21 mouse cellular contexts compared by ENCODE assay signal in genomic region chr11:20605613-20606012, GRCm38 (mm10).
DNase-seq lines count a peak whose midpoint lies in the region; ATAC-seq and TF ChIP-seq lines count a peak whose summit lies in the region.
"Had no signal": no experiment of that assay in that cellular context is flagged by ENCODE, and none has a peak within 500 bp of the region (broad histone marks: within the 10 kb centered on the region; RNA-seq: fewer than 3 reads in every experiment).

No protein-coding gene starts in this region.

- no peak for TF ChIP-seq EP300 in heart, adult 2 months (IDR thresholded peaks at IDR 0.05; ENCODE audit: insufficient read depth, low read depth, low read length)
- TF ChIP-seq EP300 in stomach, postnatal 0 days (optimal IDR thresholded peaks at IDR 0.05): no peak

- H3K79me2 ChIP-seq in heart, adult 2 months (replicated peaks; ENCODE audit: control insufficient read depth, insufficient read depth, low read length): peaks cover 1% of the 10 kb centered on the region; the same call in 1 of the 2 replicates

- intact Hi-C loops in heart, adult 2 months (cut with DNase I): no loop called here

- H3K4me2 ChIP-seq in hindbrain, embryonic 13.5 days: no peak overlapping the region
- no peak overlapping the region for H3K4me2 ChIP-seq in hindbrain, embryonic 14.5 days (replicated peaks)
- H3K4me2 ChIP-seq in stomach, embryonic 14.5 days (replicated peaks; ENCODE audit: low read depth, low read length): no peak overlapping the region
- no peak overlapping the region for H3K4me2 ChIP-seq in stomach, postnatal 0 days (replicated peaks; ENCODE audit: low read depth)
- H3K4me2 ChIP-seq: embryonic facial prominence, embryonic 13.5 days; heart, embryonic 15.5 days; limb, embryonic 15.5 days had no signal

- no peak for ATAC-seq in hindbrain, embryonic 13.5 days (ENCODE audit: low FRiP score)
- no peak for ATAC-seq in hindbrain, embryonic 14.5 days (ENCODE audit: low FRiP score)
- 0 out of 2 replicates have a peak, but pooled peaks have one; percentile 46 for ATAC-seq in stomach, embryonic 14.5 days (ENCODE audit: insufficient number of reproducible peaks, insufficient read depth, low FRiP score, low read depth)
- ATAC-seq in stomach, postnatal 0 days (ENCODE audit: low FRiP score, low TSS enrichment): no peak
- ATAC-seq in frontal cortex, adult (ENCODE audit: low TSS enrichment): no peak
- ATAC-seq: forebrain, embryonic 14.5 days; intestine, embryonic 16.5 days had no signal

- H3K36me3 ChIP-seq in heart, embryonic 10.5 days: no peaks in the 10 kb centered on the region
- no peaks in the 10 kb centered on the region for H3K36me3 ChIP-seq in heart, adult 2 months (ENCODE audit: control insufficient read depth, insufficient read depth, low read length)
- H3K36me3 ChIP-seq in hindbrain, embryonic 13.5 days: no peaks in the 10 kb centered on the region
- H3K36me3 ChIP-seq in hindbrain, embryonic 14.5 days (replicated peaks; ENCODE audit: control insufficient read depth, insufficient read depth): no peaks in the 10 kb centered on the region
- no peaks in the 10 kb centered on the region for H3K36me3 ChIP-seq in stomach, embryonic 14.5 days (ENCODE audit: control insufficient read depth, insufficient read depth, low read length)
- H3K36me3 ChIP-seq in stomach, postnatal 0 days (ENCODE audit: control insufficient read depth, insufficient read depth, low read length): no peaks in the 10 kb centered on the region
- H3K36me3 ChIP-seq: embryonic facial prominence, embryonic 13.5 days; heart, embryonic 15.5 days; limb, embryonic 15.5 days had no signal

- H3K27ac ChIP-seq in heart, embryonic 10.5 days: peak overlapping the region; percentile 75
- no peak overlapping the region for H3K27ac ChIP-seq in heart, adult 2 months
- peak overlapping the region; percentile 25; the same call in 1 of the 2 replicates for H3K27ac ChIP-seq in hindbrain, embryonic 13.5 days
- H3K27ac ChIP-seq in hindbrain, embryonic 14.5 days: no peak overlapping the region
- no peak overlapping the region for H3K27ac ChIP-seq in stomach, embryonic 14.5 days (ENCODE audit: low read length)
- no peak overlapping the region for H3K27ac ChIP-seq in stomach, postnatal 0 days (replicated peaks)
- H3K27ac ChIP-seq: embryonic facial prominence, embryonic 13.5 days; gastrocnemius, adult 2 months; heart, embryonic 15.5 days; kidney, postnatal 0 days; layer of hippocampus, adult 2 months; limb, embryonic 15.5 days; macrophage had no signal

- no peak for DNase-seq in heart, embryonic 10.5 days (ENCODE audit: low spot score)
- no peak for DNase-seq in heart, adult 2 months
- no peak for DNase-seq in hindbrain, embryonic 14.5 days (ENCODE audit: low spot score)
- no peak for DNase-seq in stomach, postnatal 0 days (ENCODE audit: low spot score)
- DNase-seq: B cell, adult 2 months; cerebellum, adult 11-12 months; gastrocnemius, adult 2 months; lung, adult 18-20 months; right cerebral cortex, postnatal 14 days; thymus, postnatal 36 days had no signal

- H3K9ac ChIP-seq in heart, adult 2 months (ENCODE audit: low read depth, low read length): no peak overlapping the region
- H3K9ac ChIP-seq in hindbrain, embryonic 13.5 days: 0 out of 2 replicates have a peak overlapping the region, but pooled peaks have one; percentile 19
- H3K9ac ChIP-seq in hindbrain, embryonic 14.5 days: no peak overlapping the region
- no peak overlapping the region for H3K9ac ChIP-seq in stomach, embryonic 14.5 days (replicated peaks; ENCODE audit: low read depth, low read length)
- no peak overlapping the region for H3K9ac ChIP-seq in stomach, postnatal 0 days (ENCODE audit: low read length)
- H3K9ac ChIP-seq: embryonic facial prominence, embryonic 13.5 days; heart, embryonic 15.5 days; limb, embryonic 15.5 days had no signal

- no peak for TF ChIP-seq POLR2A in heart, adult 2 months (IDR thresholded peaks at IDR 0.05; ENCODE audit: insufficient read depth, low read depth, low read length)

- 56% methylated on average over 7 of the region's 7 CpGs for WGBS in heart, embryonic 10.5 days
- 61% methylated on average over 7 of the region's 7 CpGs for WGBS in heart, adult 2 months
- WGBS in hindbrain, embryonic 13.5 days: 52% methylated on average over 7 of the region's 7 CpGs
- WGBS in hindbrain, embryonic 14.5 days: 50% methylated on average over 7 of the region's 7 CpGs
- 57% methylated on average over 7 of the region's 7 CpGs for WGBS in stomach, embryonic 14.5 days
- WGBS in stomach, postnatal 0 days: 59% methylated on average over 7 of the region's 7 CpGs

- no peak for TF ChIP-seq CTCF in heart, adult 2 months (IDR thresholded peaks at IDR 0.05)
- TF ChIP-seq CTCF in stomach, postnatal 0 days (IDR thresholded peaks at IDR 0.05; ENCODE audit: low read depth): no peak

- H3K27me3 ChIP-seq in heart, embryonic 10.5 days (ENCODE audit: insufficient read depth, poor library complexity, severe bottlenecking): no peaks in the 10 kb centered on the region
- H3K27me3 ChIP-seq in heart, adult 2 months (ENCODE audit: control insufficient read depth, insufficient read depth, low read length): no peaks in the 10 kb centered on the region
- no peaks in the 10 kb centered on the region for H3K27me3 ChIP-seq in hindbrain, embryonic 13.5 days
- no peaks in the 10 kb centered on the region for H3K27me3 ChIP-seq in hindbrain, embryonic 14.5 days (ENCODE audit: control insufficient read depth, insufficient read depth, low read length)
- H3K27me3 ChIP-seq in stomach, embryonic 14.5 days (ENCODE audit: control insufficient read depth, insufficient read depth, low read length): no peaks in the 10 kb centered on the region
- H3K27me3 ChIP-seq in stomach, postnatal 0 days (ENCODE audit: control insufficient read depth, insufficient read depth, low read length): no peaks in the 10 kb centered on the region
- H3K27me3 ChIP-seq: embryonic facial prominence, embryonic 13.5 days; heart, embryonic 15.5 days; limb, embryonic 15.5 days had no signal

- no peaks in the 10 kb centered on the region for H3K9me3 ChIP-seq in heart, embryonic 10.5 days
- no peaks in the 10 kb centered on the region for H3K9me3 ChIP-seq in hindbrain, embryonic 13.5 days
- no peaks in the 10 kb centered on the region for H3K9me3 ChIP-seq in hindbrain, embryonic 14.5 days (ENCODE audit: control insufficient read depth, low read length)
- no peaks in the 10 kb centered on the region for H3K9me3 ChIP-seq in stomach, embryonic 14.5 days (ENCODE audit: control insufficient read depth, low read depth, low read length)
- no peaks in the 10 kb centered on the region for H3K9me3 ChIP-seq in stomach, postnatal 0 days (ENCODE audit: control insufficient read depth, low read length)
- H3K9me3 ChIP-seq: embryonic facial prominence, embryonic 13.5 days; heart, embryonic 15.5 days; limb, embryonic 15.5 days had no signal

- H3K4me3 ChIP-seq in heart, embryonic 10.5 days: no peak overlapping the region
- H3K4me3 ChIP-seq in heart, adult 2 months: no peak overlapping the region
- no peak overlapping the region for H3K4me3 ChIP-seq in hindbrain, embryonic 13.5 days
- no peak overlapping the region for H3K4me3 ChIP-seq in hindbrain, embryonic 14.5 days (replicated peaks; ENCODE audit: low read length)
- H3K4me3 ChIP-seq in stomach, embryonic 14.5 days (ENCODE audit: low read depth, low read length): no peak overlapping the region
- no peak overlapping the region for H3K4me3 ChIP-seq in stomach, postnatal 0 days (ENCODE audit: low read depth, low read length)
- H3K4me3 ChIP-seq: embryonic facial prominence, embryonic 13.5 days; gastrocnemius, adult 2 months; heart, embryonic 15.5 days; layer of hippocampus, adult 2 months; limb, embryonic 15.5 days had no signal

- peaks cover 34% of the 10 kb centered on the region for H3K4me1 ChIP-seq in heart, embryonic 10.5 days
- no peaks in the 10 kb centered on the region; the same call in 1 of the 2 replicates for H3K4me1 ChIP-seq in heart, adult 2 months (ENCODE audit: control insufficient read depth, insufficient read depth, low read length)
- H3K4me1 ChIP-seq in hindbrain, embryonic 13.5 days (replicated peaks): peaks cover 24% of the 10 kb centered on the region
- H3K4me1 ChIP-seq in hindbrain, embryonic 14.5 days (replicated peaks; ENCODE audit: control insufficient read depth, insufficient read depth, low read length): peaks cover 17% of the 10 kb centered on the region
- 0 out of 2 replicates have a peak, but pooled peaks cover 3% of the 10 kb centered on the region for H3K4me1 ChIP-seq in stomach, embryonic 14.5 days (ENCODE audit: control insufficient read depth, insufficient read depth, low read length)
- H3K4me1 ChIP-seq in stomach, postnatal 0 days (replicated peaks; ENCODE audit: control insufficient read depth, insufficient read depth): no peaks in the 10 kb centered on the region

Comparison
In these comparisons a context has a peak if more than half of its experiments do, and no peak if none do; other contexts are left out.
1. H3K27ac ChIP-seq: peak in heart, embryonic 10.5 days (single experiment) and hindbrain, embryonic 13.5 days (single experiment); none in heart, adult 2 months (single experiment), hindbrain, embryonic 14.5 days (single experiment), stomach, embryonic 14.5 days (single experiment) and stomach, postnatal 0 days (single experiment).